Mouse (Mus musculus): Measurements from ENCODE around the gene Ak4.
"Not testable (repeated sequence)": the region's sequence is repeated elsewhere in the genome, so short reads cannot be mapped to it uniquely, and the experiment has no call there.

Gene Ak4

GRCm38 (mm10) chr4:101419151-101419910 lies at the start of gene Ak4:
Gene Ak4 (plus strand): TSS chr4:101419277.
- DNase-seq, result peak; percentile 82

GRCm38 (mm10) chr4:101369738-101370275 lies 49.3 kb upstream of the Ak4 start:
- no peak for DNase-seq

- no peak for DNase-seq
Observed at GRCm38 (mm10) chr4:101372283-101372682, 46.8 kb upstream of the Ak4 start.

GRCm38 (mm10) chr4:101372751-101373150 lies 46.3 kb upstream of the Ak4 start:
- DNase-seq, result no peak

GRCm38 (mm10) chr4:101374104-101374503 lies 45.0 kb upstream of the Ak4 start:
- no peak for DNase-seq

GRCm38 (mm10) chr4:101376835-101377234 lies 42.2 kb upstream of the Ak4 start:
- no peak for DNase-seq

- DNase-seq, result no peak
Observed at GRCm38 (mm10) chr4:101378241-101378640, 40.8 kb upstream of the Ak4 start.

GRCm38 (mm10) chr4:101378778-101379177 lies 40.3 kb upstream of the Ak4 start:
- DNase-seq, result no peak

GRCm38 (mm10) chr4:101385002-101385401 lies 34.1 kb upstream of the Ak4 start:
- DNase-seq, result peak; percentile 46

GRCm38 (mm10) chr4:101388246-101388645 lies 30.8 kb upstream of the Ak4 start:
- no peak for DNase-seq

- DNase-seq, result not testable (repeated sequence)
Observed at GRCm38 (mm10) chr4:101388656-101389055, 30.4 kb upstream of the Ak4 start.

GRCm38 (mm10) chr4:101392229-101392628 lies 26.8 kb upstream of the Ak4 start:
- peak; percentile 26 for DNase-seq

GRCm38 (mm10) chr4:101393292-101393711 lies 25.8 kb upstream of the Ak4 start:
- no peak for DNase-seq

GRCm38 (mm10) chr4:101395021-101395533 lies 24.0 kb upstream of the Ak4 start:
- DNase-seq, result no peak

- DNase-seq, result no peak
Observed at GRCm38 (mm10) chr4:101400025-101400594, 19.0 kb upstream of the Ak4 start.

GRCm38 (mm10) chr4:101401945-101402344 lies 17.1 kb upstream of the Ak4 start:
- no peak for DNase-seq

- DNase-seq, result no peak
Observed at GRCm38 (mm10) chr4:101404863-101405262, 14.2 kb upstream of the Ak4 start.

- no peak for DNase-seq
Observed at GRCm38 (mm10) chr4:101406411-101407196, 12.5 kb upstream of the Ak4 start.

- DNase-seq, result peak; percentile 34
Observed at GRCm38 (mm10) chr4:101416966-101417365, 2.1 kb upstream of the Ak4 start.

GRCm38 (mm10) chr4:101419911-101420880 lies 1.1 kb downstream of the Ak4 start:
- DNase-seq, result peak; percentile 57

GRCm38 (mm10) chr4:101422996-101423395 lies 3.9 kb downstream of the Ak4 start:
- DNase-seq, result peak; percentile 91

GRCm38 (mm10) chr4:101423571-101423970 lies 4.5 kb downstream of the Ak4 start:
- no peak for DNase-seq

Data from cerebellum, adult 9-11 months (tissue).